Mouse (Mus musculus): ENCODE measurements at regions not wholly inside any gene's neighbourhood (a gene's known extent, or its start where the extent isn't known, plus 50 kb on each side); places are given as distances from the start of the nearest gene placed in this dataset.

- no peak for DNase-seq (ENCODE audit: inconsistent age in 2 of 2, low spot score in 1 of 2)
Measured at GRCm38 (mm10) chr2:167878255-167878865, 53.5 kb upstream of the Ptpn1 start.

- peak; percentile 62 to 68 for DNase-seq (ENCODE audit: inconsistent age in 2 of 2, low spot score in 1 of 2)
Measured at GRCm38 (mm10) chr2:167877254-167877870, 54.5 kb upstream of the Ptpn1 start.

- peak in 1 of 2 experiments; percentile 65 for DNase-seq (ENCODE audit: inconsistent age in 2 of 2, low spot score in 1 of 2)
Measured at GRCm38 (mm10) chr2:167872507-167872906, 59.4 kb upstream of the Ptpn1 start.

- no peak for DNase-seq (ENCODE audit: inconsistent age in 2 of 2, low spot score in 1 of 2)
Measured at GRCm38 (mm10) chr2:167870153-167870552, 61.7 kb upstream of the Ptpn1 start.

- peak; percentile 87 to 93 for DNase-seq (ENCODE audit: inconsistent age in 2 of 2, low spot score in 1 of 2)
Measured at GRCm38 (mm10) chr2:167866751-167867150, 65.1 kb upstream of the Ptpn1 start.

GRCm38 (mm10) chr2:167865525-167865924 lies 66.3 kb upstream of the Ptpn1 start:
- DNase-seq (ENCODE audit: inconsistent age in 2 of 2, low spot score in 1 of 2) = no peak

- DNase-seq (ENCODE audit: inconsistent age in 2 of 2, low spot score in 1 of 2) = peak in 1 of 2 experiments; percentile 53
Measured at GRCm38 (mm10) chr2:167864672-167865071, 67.2 kb upstream of the Ptpn1 start.

GRCm38 (mm10) chr2:167864228-167864627 lies 67.6 kb upstream of the Ptpn1 start:
- DNase-seq (ENCODE audit: inconsistent age in 2 of 2, low spot score in 1 of 2) = peak; percentile 54 to 78

GRCm38 (mm10) chr2:167863616-167864015 lies 68.2 kb upstream of the Ptpn1 start:
- peak; percentile 64 to 82 for DNase-seq (ENCODE audit: inconsistent age in 2 of 2, low spot score in 1 of 2)

- peak; percentile 83 to 94 for DNase-seq (ENCODE audit: inconsistent age in 2 of 2, low spot score in 1 of 2)
Measured at GRCm38 (mm10) chr2:167861178-167861520, 70.7 kb upstream of the Ptpn1 start.

GRCm38 (mm10) chr2:167860457-167861177 lies 71.2 kb upstream of the Ptpn1 start:
- peak; percentile 98 to 99 for DNase-seq (ENCODE audit: inconsistent age in 2 of 2, low spot score in 1 of 2)

GRCm38 (mm10) chr2:167859575-167859974 lies 72.3 kb upstream of the Ptpn1 start:
- no peak for DNase-seq (ENCODE audit: inconsistent age in 2 of 2, low spot score in 1 of 2)

- peak in 1 of 2 experiments; percentile 56 for DNase-seq (ENCODE audit: inconsistent age in 2 of 2, low spot score in 1 of 2)
Measured at GRCm38 (mm10) chr2:167858346-167858745, 73.5 kb upstream of the Ptpn1 start.

GRCm38 (mm10) chr2:167857911-167858310 lies 73.9 kb upstream of the Ptpn1 start:
- DNase-seq (ENCODE audit: inconsistent age in 2 of 2, low spot score in 1 of 2) = peak in 1 of 2 experiments; percentile 51

- DNase-seq (ENCODE audit: inconsistent age in 2 of 2, low spot score in 1 of 2) = peak in 1 of 2 experiments; percentile 68
Measured at GRCm38 (mm10) chr2:167856920-167857475, 74.9 kb upstream of the Ptpn1 start.

GRCm38 (mm10) chr2:167856020-167856419 lies 75.8 kb upstream of the Ptpn1 start:
- peak in 1 of 2 experiments; percentile 63 for DNase-seq (ENCODE audit: inconsistent age in 2 of 2, low spot score in 1 of 2)

GRCm38 (mm10) chr2:167854060-167854459 lies 77.8 kb upstream of the Ptpn1 start:
- DNase-seq (ENCODE audit: inconsistent age in 2 of 2, low spot score in 1 of 2) = no peak

GRCm38 (mm10) chr2:167853411-167853821 lies 78.4 kb upstream of the Ptpn1 start:
- peak; percentile 67 to 88 for DNase-seq (ENCODE audit: inconsistent age in 2 of 2, low spot score in 1 of 2)

GRCm38 (mm10) chr2:167852582-167852981 lies 79.3 kb upstream of the Ptpn1 start:
- peak; percentile 95 to 98 for DNase-seq (ENCODE audit: inconsistent age in 2 of 2, low spot score in 1 of 2)

GRCm38 (mm10) chr2:167851216-167851896 lies 80.5 kb upstream of the Ptpn1 start:
- DNase-seq (ENCODE audit: inconsistent age in 2 of 2, low spot score in 1 of 2) = peak; percentile 86 to 94

GRCm38 (mm10) chr2:167849999-167850552 lies 81.8 kb upstream of the Ptpn1 start:
- DNase-seq (ENCODE audit: inconsistent age in 2 of 2, low spot score in 1 of 2) = peak in 1 of 2 experiments; percentile 73

Measured in adrenal gland, adult (tissue).